Mouse (Mus musculus) liver, embryonic 14.5 days (tissue): ENCODE measurements at regions not wholly inside any gene's neighbourhood (a gene's known extent, or its start where the extent isn't known, plus 50 kb on each side); places are given as distances from the start of the nearest gene placed in this dataset.

Experiments used
- ATAC-seq: fragments of 200-750 bp; cut with Nextera tagmentation; 2 replicates; pipeline ENCODE4 v1.8.0; 2017; ENCODE audit warnings: moderate number of reproducible peaks, mild to moderate bottlenecking, moderate library complexity; ENCODE audit not compliant: insufficient read depth
- DNase-seq, 3 experiments: peaks; one replicate each; pipeline ENCODE4 v3.0.0-alpha.2; 2012 to 2013; ENCODE audit warnings: low read depth in 3 of 3, low spot score in 3 of 3
- H3K27ac ChIP-seq: fragments of 300-500 bp; sonication (generic); 2 replicates; pipeline ENCODE4 v1.5.1; 2014; ENCODE audit warnings: moderate library complexity, mild to moderate bottlenecking, control low read depth, inconsistent platforms
- H3K27me3 ChIP-seq: fragments of 300-500 bp; sonication (generic); 2 replicates; pipeline ENCODE4 v1.6.1; 2014; ENCODE audit warnings: mild to moderate bottlenecking, low read length, moderate library complexity; ENCODE audit not compliant: control insufficient read depth, insufficient read depth
- H3K36me3 ChIP-seq: fragments of 300-500 bp; sonication (generic); replicated peaks from 2 replicates; pipeline ENCODE4 v1.6.1; 2014; ENCODE audit warnings: low read depth; ENCODE audit not compliant: control insufficient read depth, insufficient read depth
- H3K4me1 ChIP-seq, 2 experiments: fragments of 200-500 bp in 1 of 2; fragments of 300-500 bp in 1 of 2; sonication (generic) in 1 of 2; replicated peaks; 2 replicates each; pipeline ENCODE4 v1.6.1; 2012 to 2014; ENCODE audit warnings: antibody characterized with exemption in 1 of 2, inconsistent platforms in 1 of 2, low read length in 1 of 2; ENCODE audit not compliant: control insufficient read depth in 2 of 2, insufficient read depth in 2 of 2
- H3K4me2 ChIP-seq: fragments of 300-500 bp; sonication (generic); 2 replicates; pipeline ENCODE4 v1.6.1; 2014; ENCODE audit warnings: low read depth, mild to moderate bottlenecking, control low read depth, moderate library complexity
- H3K4me3 ChIP-seq, 2 experiments: fragments of 200-500 bp in 1 of 2; fragments of 300-500 bp in 1 of 2; sonication (generic) in 1 of 2; 2 replicates each; pipeline ENCODE4 v1.5.1; 2012 to 2014; ENCODE audit warnings: low read depth in 2 of 2, low read length in 2 of 2, mild to moderate bottlenecking in 2 of 2, control low read depth in 1 of 2, inconsistent platforms in 1 of 2, moderate library complexity in 1 of 2; ENCODE audit not compliant: insufficient read depth in 1 of 2
- H3K9ac ChIP-seq: fragments of 300-500 bp; sonication (generic); replicated peaks from 2 replicates; pipeline ENCODE4 v1.6.1; 2014; ENCODE audit warnings: mild to moderate bottlenecking, control low read depth, moderate library complexity
- H3K9me3 ChIP-seq: fragments of 300-500 bp; sonication (generic); 2 replicates; pipeline ENCODE4 v1.6.1; 2016; ENCODE audit warnings: low read length, mixed read lengths; ENCODE audit not compliant: control insufficient read depth
- CTCF ChIP-seq: IDR thresholded peaks from 2 replicates; pipeline ENCODE4 v1.5.1; 2016; ENCODE audit warnings: antibody characterized with exemption, low read depth, control low read depth
- EP300 ChIP-seq: IDR thresholded peaks from 2 replicates; pipeline ENCODE4 v1.6.1; 2016; ENCODE audit warnings: antibody characterized with exemption, low read depth
- WGBS: fragments of 180-500 bp; shearing (Covaris S2); extraction: QIAGEN DNeasy Blood & Tissue Kit; methylation state at CpG from one replicate; pipeline ENCODE4 v1.1.7; 2014; ENCODE audit not compliant: insufficient replicate concordance; 5-methylcytosine and 5-hydroxymethylcytosine counted together

DNA sequence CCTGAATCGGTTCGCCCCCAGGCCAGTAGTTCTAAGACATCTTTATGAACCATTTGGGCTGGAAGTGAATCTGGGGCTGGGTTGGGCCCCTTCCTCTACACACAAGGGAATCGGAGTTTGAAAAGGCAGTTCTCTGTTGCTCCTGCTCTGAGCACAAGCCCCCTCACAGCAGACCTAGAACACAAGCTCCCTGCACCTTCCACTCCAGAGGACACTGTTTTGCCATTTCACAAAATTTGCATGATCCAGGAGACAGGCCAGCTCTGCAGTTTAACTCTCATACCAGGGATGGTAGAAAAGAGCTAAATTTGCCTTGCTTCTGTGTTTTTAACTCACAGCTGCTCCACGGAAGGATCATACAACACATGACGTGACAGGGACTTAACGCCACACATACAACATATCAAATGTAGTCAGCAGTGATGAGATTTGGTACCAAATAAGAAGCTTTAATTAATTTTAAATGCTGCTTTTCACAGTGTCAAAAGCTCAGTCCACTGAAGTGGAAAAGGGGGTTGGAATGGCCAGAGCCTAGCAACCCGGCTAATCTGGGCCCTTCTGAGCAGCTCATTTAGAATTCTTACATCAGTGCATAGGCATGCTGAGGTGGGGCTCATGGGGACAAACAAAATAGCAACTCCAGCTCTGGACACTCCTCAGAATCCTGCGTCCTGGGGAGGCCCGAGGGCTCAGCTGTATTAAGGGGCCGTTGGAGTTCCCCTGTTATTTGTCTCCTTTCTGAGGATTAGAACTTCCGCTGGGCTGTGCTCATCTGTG lies 434.1 kb downstream of the Sox2 start:
- DNase-seq (no peak), ATAC-seq (no peak)
- TF ChIP-seq EP300 (no peak), CTCF (no peak)
- H3K4me3 ChIP-seq, result no peak overlapping the region
- no peak overlapping the region for H3K4me2 ChIP-seq
- H3K9me3 ChIP-seq, result no peaks in the 10 kb centered on the region
- no peak overlapping the region for H3K27ac ChIP-seq
- no peaks in the 10 kb centered on the region for H3K4me1 ChIP-seq
- WGBS, result 61% methylated on average over 11 of the region's 11 CpGs
- H3K9ac ChIP-seq, result no peak overlapping the region
- H3K36me3 ChIP-seq, result no peaks in the 10 kb centered on the region
- H3K27me3 ChIP-seq, result no peaks in the 10 kb centered on the region

DNA sequence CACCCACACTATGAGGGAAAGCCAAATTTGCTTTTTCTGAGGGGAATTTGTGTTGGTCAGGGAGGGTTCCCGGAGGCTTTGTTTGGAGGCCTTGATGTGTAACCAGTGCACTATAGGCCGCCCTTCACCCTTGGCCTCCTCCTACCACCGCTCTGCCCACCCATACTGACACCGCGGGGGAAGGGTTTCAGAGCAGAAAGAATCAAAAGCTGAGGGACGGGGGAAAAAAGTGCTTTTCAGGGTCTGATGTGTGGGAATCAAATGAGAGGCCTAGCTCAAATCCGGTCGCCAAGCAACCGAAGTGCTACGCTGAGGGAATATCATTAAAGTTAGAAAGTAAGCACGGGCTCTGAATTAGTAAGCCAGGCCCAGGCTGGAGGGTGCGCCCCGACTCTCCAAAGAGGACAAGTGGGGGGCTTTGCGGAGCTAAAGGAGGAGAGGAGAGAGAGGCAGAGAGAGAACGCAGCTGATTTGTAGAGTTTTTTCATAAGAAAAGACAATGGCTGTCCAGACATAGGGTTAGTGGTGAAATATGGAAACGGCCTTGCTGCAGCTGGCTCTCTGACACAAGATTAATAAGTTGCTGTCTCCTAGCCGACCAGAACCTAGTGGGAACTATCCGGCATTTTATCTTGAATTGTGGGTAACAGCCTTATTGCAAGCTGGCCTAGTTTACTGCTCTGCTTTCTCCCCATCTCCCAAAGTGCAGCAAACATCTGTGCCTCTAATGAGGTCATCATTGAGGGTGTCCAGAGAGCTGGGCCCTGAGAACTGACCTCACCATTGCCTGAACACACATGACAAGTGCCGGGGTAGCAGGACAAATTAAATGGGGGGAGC lies 438.3 kb downstream of the Sox2 start:
- DNase-seq, result no peak
- TF ChIP-seq EP300, result no peak
- TF ChIP-seq CTCF, result no peak
- Histone ChIP-seq H3K4me2 (no peak overlapping the region), H3K9me3 (no peaks in the 10 kb centered on the region), H3K4me1 (no peaks in the 10 kb centered on the region), H3K36me3 (no peaks in the 10 kb centered on the region), H3K9ac (no peak overlapping the region), H3K27me3 (no peaks in the 10 kb centered on the region), H3K27ac (no peak overlapping the region), H3K4me3 (no peak overlapping the region)
- ATAC-seq, result no peak
- WGBS, result 69% methylated on average over 19 of the region's 19 CpGs

DNA sequence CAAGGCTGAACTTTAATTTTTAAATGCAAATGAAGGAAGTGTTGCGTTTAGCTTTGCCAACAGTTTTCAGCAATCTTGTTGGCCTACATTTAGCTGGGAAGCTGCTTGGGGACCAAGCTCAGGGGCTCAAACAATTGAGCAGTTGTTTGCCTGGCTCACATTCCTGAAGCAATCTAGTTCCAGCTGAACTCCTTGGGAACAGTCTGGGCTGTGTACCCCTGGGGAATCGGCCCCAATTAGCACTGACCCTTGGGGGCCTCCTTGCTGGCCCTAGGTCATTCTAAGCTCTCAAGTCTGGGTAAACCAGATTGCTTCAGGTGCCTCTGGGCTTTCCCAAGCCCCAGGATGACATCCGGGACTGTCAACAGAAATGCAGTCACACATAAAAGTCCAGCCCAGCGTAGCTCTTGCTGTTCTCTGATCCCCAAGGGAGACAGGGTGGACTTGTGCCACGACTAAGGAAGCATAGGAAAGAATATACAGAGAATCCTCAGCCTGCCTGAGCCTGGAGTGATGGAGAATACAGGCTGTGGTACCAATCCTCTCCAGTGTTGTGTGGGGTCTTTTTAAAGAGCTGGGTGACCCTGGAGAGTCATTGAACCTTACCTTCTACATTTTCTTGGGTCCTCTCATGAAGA lies 440.4 kb downstream of the Sox2 start:
- WGBS, result 44% methylated on average over 5 of the region's 5 CpGs
- Histone ChIP-seq H3K9ac (no peak overlapping the region), H3K4me3 (no peak overlapping the region), H3K9me3 (no peaks in the 10 kb centered on the region), H3K27me3 (no peaks in the 10 kb centered on the region), H3K4me2 (no peak overlapping the region), H3K36me3 (no peaks in the 10 kb centered on the region), H3K27ac (no peak overlapping the region), H3K4me1 (no peaks in the 10 kb centered on the region)
- no peak for DNase-seq
- no peak for ATAC-seq
- TF ChIP-seq CTCF, result no peak
- TF ChIP-seq EP300, result no peak

DNA sequence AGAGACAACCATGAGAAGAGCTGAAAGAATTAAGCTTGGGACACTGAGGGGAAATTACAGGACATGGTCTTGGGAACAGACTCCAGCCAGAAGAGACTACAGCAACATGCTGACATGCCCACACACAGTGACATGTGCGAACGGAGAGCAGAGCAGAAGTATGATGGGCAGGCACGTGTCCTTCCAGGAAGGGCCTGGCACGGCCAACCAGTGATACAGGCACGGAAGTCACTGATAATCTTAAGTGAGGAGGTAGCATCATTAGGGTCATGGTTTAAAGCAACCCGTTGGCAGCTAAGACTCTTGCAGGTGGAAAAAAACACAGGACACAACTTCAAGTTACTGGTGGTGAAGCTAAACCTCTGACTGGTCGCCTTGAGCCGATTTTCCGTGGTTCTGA lies 442.8 kb downstream of the Sox2 start:
- no peaks in the 10 kb centered on the region for H3K27me3 ChIP-seq
- H3K36me3 ChIP-seq, result no peaks in the 10 kb centered on the region
- H3K27ac ChIP-seq, result no peak overlapping the region
- H3K9ac ChIP-seq, result no peak overlapping the region
- 66% methylated on average over 9 of the region's 9 CpGs for WGBS
- ATAC-seq (no peak), DNase-seq (no peak)
- H3K9me3 ChIP-seq, result no peaks in the 10 kb centered on the region
- H3K4me2 ChIP-seq, result no peak overlapping the region
- H3K4me3 ChIP-seq, result no peak overlapping the region
- TF ChIP-seq CTCF (no peak), EP300 (no peak)
- no peaks in the 10 kb centered on the region for H3K4me1 ChIP-seq

DNA sequence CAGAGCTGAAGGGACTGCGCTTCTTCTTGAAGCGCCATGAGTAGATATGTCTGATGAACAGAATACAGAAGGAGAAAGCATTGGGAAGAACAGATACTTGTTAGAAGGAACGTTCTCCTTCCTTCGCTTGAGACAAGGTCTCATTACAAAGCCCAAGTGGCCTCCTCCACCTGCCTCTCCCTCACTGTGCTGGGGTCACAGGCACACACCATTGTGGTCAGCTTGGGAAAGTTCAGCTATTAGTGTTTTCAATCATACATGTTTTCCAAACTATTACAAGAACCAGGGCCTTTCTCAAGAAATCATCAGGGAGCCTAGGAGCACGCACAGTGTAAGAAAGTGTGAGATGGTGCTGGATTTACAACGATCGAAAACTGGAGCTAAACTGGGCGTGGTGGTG lies 445.0 kb downstream of the Sox2 start:
- no peaks in the 10 kb centered on the region for H3K9me3 ChIP-seq
- TF ChIP-seq CTCF (no peak), EP300 (no peak)
- H3K27me3 ChIP-seq, result no peaks in the 10 kb centered on the region
- no peaks in the 10 kb centered on the region for H3K36me3 ChIP-seq
- H3K4me1 ChIP-seq, result no peaks in the 10 kb centered on the region
- DNase-seq (no peak), ATAC-seq (no peak)
- H3K27ac ChIP-seq, result no peak overlapping the region
- H3K9ac ChIP-seq, result no peak overlapping the region
- H3K4me3 ChIP-seq, result no peak overlapping the region
- H3K4me2 ChIP-seq, result no peak overlapping the region
- WGBS, result 64% methylated on average over 8 of the region's 8 CpGs
